Mouse (Mus musculus) kidney, adult 2 months (tissue): ENCODE data around the gene Plac9a. TPM values are rescaled to one million over a fixed set of nuclear protein-coding genes. Genes with fewer than 3 reads are reported as not detected.

ENCODE experiments used
- DNase-seq: peaks from one replicate; pipeline ENCODE4 v3.0.0; 2021
- H3K27ac ChIP-seq: fragments of 200-500 bp; 2 replicates; pipeline ENCODE4 v1.5.1; 2012; ENCODE audit warnings: low read depth, low read length, control low read depth, inconsistent platforms; ENCODE audit not compliant: insufficient read depth
- H3K27me3 ChIP-seq: fragments of 200-500 bp; replicated peaks from 2 replicates; pipeline ENCODE4 v1.6.1; 2012; ENCODE audit warnings: mild to moderate bottlenecking, moderate library complexity, low read length, inconsistent platforms; ENCODE audit not compliant: control insufficient read depth, insufficient read depth
- H3K36me3 ChIP-seq: fragments of 200-500 bp; 2 replicates; pipeline ENCODE4 v1.6.1; 2012; ENCODE audit warnings: mild to moderate bottlenecking, moderate library complexity, low read length, inconsistent platforms; ENCODE audit not compliant: control insufficient read depth, insufficient read depth
- H3K4me1 ChIP-seq: fragments of 200-500 bp; 2 replicates; pipeline ENCODE4 v1.6.1; 2011; ENCODE audit warnings: low read length; ENCODE audit not compliant: control insufficient read depth, insufficient read depth
- H3K4me3 ChIP-seq: fragments of 200-500 bp; 2 replicates; pipeline ENCODE4 v1.5.1; 2011; ENCODE audit warnings: mild to moderate bottlenecking, low read depth, low read length, control low read depth; ENCODE audit not compliant: insufficient read depth
- CTCF ChIP-seq: fragments of 200-500 bp; conservative IDR thresholded peaks from 2 replicates; pipeline ENCODE4 v1.5.1; 2011; ENCODE audit warnings: low read depth, mild to moderate bottlenecking, control low read depth, low read length, moderate library complexity, mixed read lengths; ENCODE audit not compliant: insufficient read depth, insufficient read length
- POLR2A ChIP-seq: fragments of 200-500 bp; IDR thresholded peaks from one replicate; pipeline ENCODE4 v1.6.1; 2011; ENCODE audit warnings: low read depth, low read length, control low read depth
- WGBS: fragments of 180-500 bp; shearing (Covaris S2); methylation state at CpG from one replicate; pipeline ENCODE4 v1.1.7; 2018; 5-methylcytosine and 5-hydroxymethylcytosine counted together
- polyA plus RNA-seq: library from polyadenylated mRNA; depleted of rRNA; stranded (reverse); fragments of >200 nt; gene quantifications from 2 replicates; pipeline ENCODE4 v1.2.3, GENCODE M21; 2012; rRNA removed

Gene Plac9a
- polyA plus RNA-seq, 1 experiment: 4.6 TPM

DNA sequence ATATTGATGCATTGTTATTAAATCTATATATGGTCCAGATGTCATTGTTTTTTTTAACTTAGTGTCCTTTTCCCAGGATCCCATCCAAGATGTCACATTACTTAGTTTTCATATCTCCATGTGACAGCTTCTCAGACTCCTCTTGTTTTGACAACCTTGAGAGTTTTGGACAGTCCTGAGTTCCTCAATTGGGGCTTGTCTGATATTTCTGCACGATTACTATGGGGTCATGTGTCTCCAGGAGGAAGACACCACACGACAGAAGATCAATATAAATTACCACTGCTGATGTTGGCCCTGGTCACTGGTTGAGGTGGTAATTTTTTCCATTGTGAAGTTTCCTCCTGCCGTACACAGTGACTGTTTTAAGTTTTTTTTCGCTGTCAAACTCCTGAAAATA lies 61.3 kb downstream of the Plac9a start:
- TF ChIP-seq POLR2A (no peak), CTCF (no peak)
- DNase-seq: no peak
- no peaks in the 10 kb centered on the region for H3K27me3 ChIP-seq
- H3K36me3 ChIP-seq: no peaks in the 10 kb centered on the region
- H3K4me3 ChIP-seq: peak overlapping the region; percentile 85; the same call in 1 of the 2 replicates
- H3K4me1 ChIP-seq: peaks cover 15% of the 10 kb centered on the region; the same call in 1 of the 2 replicates
- 2% methylated on average over 4 of the region's 4 CpGs for WGBS
- peak overlapping the region; percentile 58; the same call in 1 of the 2 replicates for H3K27ac ChIP-seq

DNA sequence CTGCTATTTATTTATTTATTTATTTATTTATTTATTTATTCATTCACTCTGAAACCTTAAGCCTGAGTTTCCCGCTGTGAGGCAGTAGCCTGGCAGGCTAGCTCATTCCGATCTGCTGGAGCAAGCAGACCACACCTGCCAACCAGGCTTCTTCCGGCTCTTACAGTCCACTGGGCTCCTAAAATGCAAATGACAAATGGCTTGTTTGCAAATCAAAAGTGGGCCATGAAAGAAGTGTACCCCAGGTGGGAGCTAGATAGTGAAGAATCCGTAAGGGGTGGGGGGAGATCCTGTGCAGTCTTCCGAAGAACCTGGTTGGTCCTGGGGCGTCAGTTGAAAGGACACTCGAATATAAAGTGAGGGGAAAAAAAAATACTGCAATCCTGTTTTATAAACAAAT lies 61.9 kb downstream of the Plac9a start:
- peak; percentile 42 for DNase-seq
- no peaks in the 10 kb centered on the region for H3K36me3 ChIP-seq
- H3K27ac ChIP-seq: no peak overlapping the region
- peaks cover 11% of the 10 kb centered on the region; the same call in 1 of the 2 replicates for H3K4me1 ChIP-seq
- H3K27me3 ChIP-seq: no peaks in the 10 kb centered on the region
- no peak for TF ChIP-seq CTCF
- no peak for TF ChIP-seq POLR2A
- no peak overlapping the region for H3K4me3 ChIP-seq
- 47% methylated on average over 7 of the region's 7 CpGs for WGBS

DNA sequence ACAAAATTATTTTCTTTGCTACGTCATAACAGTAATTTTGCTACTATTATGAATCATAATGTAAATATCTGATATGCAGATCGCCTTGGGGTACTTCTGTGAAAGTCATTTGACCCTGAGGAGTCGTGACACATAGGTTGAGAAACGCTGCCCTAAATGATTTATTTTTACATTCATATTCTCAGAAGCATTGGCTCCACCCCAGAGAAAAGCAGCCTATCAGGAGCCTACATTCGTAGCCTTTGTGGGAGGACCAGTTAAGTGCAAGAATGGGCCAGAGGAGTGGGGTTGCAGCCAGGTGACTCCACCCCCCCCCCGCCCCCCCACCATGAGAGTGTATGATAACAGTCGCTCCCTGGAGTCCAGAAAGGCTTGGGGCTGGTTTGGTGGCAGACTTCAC lies 63.1 kb downstream of the Plac9a start:
- peaks cover 4% of the 10 kb centered on the region; the same call in 1 of the 2 replicates for H3K4me1 ChIP-seq
- no peak overlapping the region for H3K27ac ChIP-seq
- H3K27me3 ChIP-seq: no peaks in the 10 kb centered on the region
- no peak overlapping the region for H3K4me3 ChIP-seq
- WGBS: 82% methylated on average over 7 of the region's 7 CpGs
- no peak for DNase-seq
- H3K36me3 ChIP-seq: no peaks in the 10 kb centered on the region
- TF ChIP-seq CTCF: no peak
- no peak for TF ChIP-seq POLR2A

DNA sequence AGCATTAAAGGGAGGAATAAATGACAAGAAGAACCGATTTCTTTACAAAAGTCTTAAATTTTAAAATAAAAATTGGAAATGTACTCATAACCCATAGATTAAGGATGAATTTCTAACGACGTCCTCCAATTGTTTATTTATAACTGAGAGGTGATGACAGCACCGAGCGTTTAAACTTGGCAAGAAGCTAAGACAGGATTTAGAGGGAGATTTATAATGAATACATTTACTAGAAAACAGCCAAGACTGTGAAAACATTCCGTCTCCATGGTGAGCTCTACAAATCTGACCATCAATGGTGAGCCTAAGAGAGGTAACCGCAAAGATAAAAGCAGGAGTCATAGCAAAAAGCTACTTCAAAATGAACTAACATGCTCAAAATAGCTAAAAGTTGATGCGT lies 64.5 kb downstream of the Plac9a start:
- no peak for DNase-seq
- WGBS: 74% methylated on average over 8 of the region's 8 CpGs
- Histone ChIP-seq H3K4me3 (no peak overlapping the region), H3K36me3 (no peaks in the 10 kb centered on the region), H3K27ac (no peak overlapping the region), H3K4me1 (no peaks in the 10 kb centered on the region; the same call in 1 of the 2 replicates), H3K27me3 (no peaks in the 10 kb centered on the region)
- TF ChIP-seq POLR2A (no peak), CTCF (no peak)

Other genes starting within 250 kb of the Plac9a start
- 164 and 168 TPM in 2 replicates for gene Ppif, start 208.9 kb downstream of the Plac9a start, polyA plus RNA-seq
- 12.4 TPM in 2 replicates for gene Zcchc24, start 134.1 kb downstream of the Plac9a start, polyA plus RNA-seq
- gene Anxa11, start 60.9 kb downstream of the Plac9a start, polyA plus RNA-seq: 105 and 116 TPM in 2 replicates
- gene Tmem254a, start 24.6 kb upstream of the Plac9a start, polyA plus RNA-seq: 17.9 and 25.9 TPM in 2 replicates
- gene Cphx1, start 35.2 kb upstream of the Plac9a start, polyA plus RNA-seq: not detected in 2 replicates
- not detected in 2 replicates for gene Duxbl1, start 75.5 kb upstream of the Plac9a start, polyA plus RNA-seq
- 38.4 and 69.3 TPM in 2 replicates for gene Gm9780, start 139.6 kb upstream of the Plac9a start, polyA plus RNA-seq
- gene Tmem254c, start 164.3 kb upstream of the Plac9a start, polyA plus RNA-seq: 7.9 and 68.7 TPM in 2 replicates
- gene Cphx2, start 178.4 kb upstream of the Plac9a start, polyA plus RNA-seq: 0.43 TPM in 1 of 2 replicates, not detected in the other
- 0.33 and 0.50 TPM in 2 replicates for gene Cphx3, start 179.2 kb upstream of the Plac9a start, polyA plus RNA-seq
- not detected in 2 replicates for gene Duxbl2, start 215.2 kb upstream of the Plac9a start, polyA plus RNA-seq